Mouse (Mus musculus) intestine, postnatal 0 days (tissue): Measurements from ENCODE around the gene 4930524J08Rik. TPM values are rescaled to one million over a fixed set of nuclear protein-coding genes. Genes with fewer than 3 reads are reported as not detected.

Experiments
- ATAC-seq: fragments of 200-750 bp; cut with Nextera tagmentation; 2 replicates; pipeline ENCODE4 v1.8.0; 2017; ENCODE audit warnings: mild to moderate bottlenecking, moderate TSS enrichment, moderate library complexity
- H3K27ac ChIP-seq: fragments of 300-500 bp; sonication (generic); 2 replicates; pipeline ENCODE4 v1.5.1; 2014; ENCODE audit warnings: mild to moderate bottlenecking, low read depth, low read length, moderate library complexity
- H3K27me3 ChIP-seq: fragments of 300-500 bp; sonication (generic); replicated peaks from 2 replicates; pipeline ENCODE4 v1.6.1; 2014; ENCODE audit warnings: low read length, mixed read lengths; ENCODE audit not compliant: control insufficient read depth, insufficient read depth
- H3K36me3 ChIP-seq: fragments of 300-500 bp; sonication (generic); 2 replicates; pipeline ENCODE4 v1.6.1; 2014; ENCODE audit warnings: mild to moderate bottlenecking, moderate library complexity; ENCODE audit not compliant: control insufficient read depth, insufficient read depth
- H3K4me1 ChIP-seq: fragments of 300-500 bp; sonication (generic); replicated peaks from 2 replicates; pipeline ENCODE4 v1.6.1; 2014; ENCODE audit warnings: antibody characterized with exemption, low read length, mixed read lengths; ENCODE audit not compliant: control insufficient read depth, insufficient read depth
- H3K4me2 ChIP-seq: fragments of 300-500 bp; sonication (generic); replicated peaks from 2 replicates; pipeline ENCODE4 v1.6.1; 2014; ENCODE audit warnings: low read depth, mild to moderate bottlenecking, moderate library complexity
- H3K4me3 ChIP-seq: fragments of 300-500 bp; sonication (generic); 2 replicates; pipeline ENCODE4 v1.5.1; 2014; ENCODE audit warnings: low read depth, low read length
- H3K9ac ChIP-seq: fragments of 300-500 bp; sonication (generic); 2 replicates; pipeline ENCODE4 v1.6.1; 2014; ENCODE audit warnings: mild to moderate bottlenecking, low read depth, low read length
- H3K9me3 ChIP-seq: fragments of 300-500 bp; sonication (generic); 2 replicates; pipeline ENCODE4 v1.6.1; 2016; ENCODE audit warnings: mixed run types; ENCODE audit not compliant: control insufficient read depth
- CTCF ChIP-seq: sonication (generic); IDR thresholded peaks from 2 replicates; pipeline ENCODE4 v1.5.1; 2016; ENCODE audit warnings: low read depth, mild to moderate bottlenecking, control low read depth, antibody characterized with exemption, moderate library complexity
- WGBS: fragments of 180-500 bp; shearing (Covaris S2); extraction: QIAGEN DNeasy Blood & Tissue Kit; methylation state at CpG from one replicate; pipeline ENCODE4 v1.1.7; 2014; 5-methylcytosine and 5-hydroxymethylcytosine counted together
- polyA plus RNA-seq: library from polyadenylated mRNA; unstranded; fragments of >200 nt; fragmentation: Nextera tagmentation; extraction: Ambion mirVana; gene quantifications from 2 replicates; pipeline ENCODE4 v1.2.1, GENCODE M21; 2015

4930524J08Rik gene
- polyA plus RNA-seq, 1 experiment from 2014 or later = 1.5 TPM

DNA sequence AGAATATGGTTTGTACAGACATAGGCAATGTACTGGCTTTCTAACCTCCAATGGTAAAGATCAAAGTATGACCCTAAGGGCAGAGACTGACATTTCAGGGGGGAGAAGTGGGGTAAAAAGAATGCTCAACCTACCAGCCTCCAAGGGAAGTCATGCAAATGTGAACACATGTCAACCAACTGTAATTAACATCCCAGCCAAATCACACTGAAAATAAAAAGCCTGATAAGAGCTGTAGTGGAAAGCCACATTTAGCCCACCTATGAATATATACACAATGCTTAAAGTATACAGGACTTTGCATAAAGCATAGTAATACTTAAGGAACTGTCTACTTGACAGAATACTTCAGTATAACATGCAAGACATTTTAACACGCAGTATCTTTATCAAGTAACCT is 3.1 kb upstream of the 4930524J08Rik start:
- Histone ChIP-seq H3K4me2 (peak overlapping the region; percentile 72), H3K27me3 (no peaks in the 10 kb centered on the region), H3K36me3 (0 out of 2 replicates have a peak, but pooled peaks cover 6% of the 10 kb centered on the region), H3K27ac (no peak overlapping the region), H3K9ac (0 out of 2 replicates have a peak overlapping the region, but pooled peaks have one; percentile 18), H3K9me3 (no peaks in the 10 kb centered on the region), H3K4me3 (peak overlapping the region; percentile 98), H3K4me1 (peaks cover 9% of the 10 kb centered on the region)
- no peak for TF ChIP-seq CTCF
- ATAC-seq = no peak
- WGBS = 38% methylated on average over 1 of the region's 1 CpGs

DNA sequence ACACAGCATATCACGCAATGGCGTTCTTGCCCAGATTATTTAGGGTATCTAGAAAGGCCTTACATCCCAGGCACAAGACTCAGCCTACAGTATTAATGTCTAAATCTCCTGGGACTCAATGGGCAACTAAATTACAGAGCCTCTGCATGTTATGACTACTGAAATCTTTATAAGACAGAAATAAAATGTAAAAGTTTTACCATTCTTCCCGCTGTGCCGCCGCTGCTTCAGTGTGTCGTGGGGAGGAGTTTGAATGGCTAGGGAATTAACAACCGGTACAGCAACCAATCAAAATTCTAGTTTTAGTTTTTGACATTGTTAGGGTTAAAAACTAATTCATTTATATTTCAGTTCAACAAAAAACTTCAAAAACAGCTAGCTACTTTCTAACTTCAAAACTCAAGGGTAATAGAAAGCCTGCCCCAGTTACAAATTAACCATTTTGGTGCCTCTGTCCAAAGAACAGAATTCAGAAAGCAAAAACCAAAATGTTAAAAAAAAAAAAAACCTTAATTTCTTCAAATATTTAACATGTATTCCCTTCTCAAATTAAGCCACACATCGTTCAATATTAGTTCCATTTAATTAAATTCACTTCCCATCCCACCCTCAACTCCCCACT is 2.4 kb upstream of the 4930524J08Rik start:
- Histone ChIP-seq H3K27me3 (no peaks in the 10 kb centered on the region), H3K36me3 (0 out of 2 replicates have a peak, but pooled peaks cover 6% of the 10 kb centered on the region), H3K4me3 (peak overlapping the region; percentile 98), H3K9ac (peak overlapping the region; percentile 98; the same call in 1 of the 2 replicates), H3K27ac (no peak overlapping the region), H3K9me3 (no peaks in the 10 kb centered on the region), H3K4me2 (peak overlapping the region; percentile 72), H3K4me1 (peaks cover 9% of the 10 kb centered on the region)
- 3% methylated on average over 8 of the region's 8 CpGs for WGBS
- no peak for TF ChIP-seq CTCF
- ATAC-seq = no peak

- Histone ChIP-seq H3K36me3 (0 out of 2 replicates have a peak, but pooled peaks cover 6% of the 10 kb centered on the region), H3K4me3 (peak overlapping the region; percentile 98), H3K27ac (peak overlapping the region; percentile 99), H3K9me3 (no peaks in the 10 kb centered on the region), H3K4me1 (peaks cover 9% of the 10 kb centered on the region), H3K27me3 (no peaks in the 10 kb centered on the region), H3K4me2 (peak overlapping the region; percentile 72), H3K9ac (peak overlapping the region; percentile 98)
- no peak for TF ChIP-seq CTCF
- ATAC-seq = peak; percentile 51
- WGBS = 1% methylated on average over 45 of the region's 50 CpGs
These were observed 1.2 kb upstream of the 4930524J08Rik start for GRCm38 (mm10) chr5:99977516-99978301.

GRCm38 (mm10) chr5:99983452-99984061 is 4.7 kb downstream of the 4930524J08Rik start:
- WGBS = 85% methylated on average over 9 of the region's 9 CpGs
- no peaks in the 10 kb centered on the region for H3K4me1 ChIP-seq
- H3K9me3 ChIP-seq = no peaks in the 10 kb centered on the region
- no peak overlapping the region for H3K9ac ChIP-seq
- H3K4me3 ChIP-seq = no peak overlapping the region
- no peaks in the 10 kb centered on the region for H3K27me3 ChIP-seq
- no peaks in the 10 kb centered on the region for H3K36me3 ChIP-seq
- ATAC-seq = no peak
- H3K27ac ChIP-seq = no peak overlapping the region
- TF ChIP-seq CTCF = no peak
- H3K4me2 ChIP-seq = no peak overlapping the region

DNA sequence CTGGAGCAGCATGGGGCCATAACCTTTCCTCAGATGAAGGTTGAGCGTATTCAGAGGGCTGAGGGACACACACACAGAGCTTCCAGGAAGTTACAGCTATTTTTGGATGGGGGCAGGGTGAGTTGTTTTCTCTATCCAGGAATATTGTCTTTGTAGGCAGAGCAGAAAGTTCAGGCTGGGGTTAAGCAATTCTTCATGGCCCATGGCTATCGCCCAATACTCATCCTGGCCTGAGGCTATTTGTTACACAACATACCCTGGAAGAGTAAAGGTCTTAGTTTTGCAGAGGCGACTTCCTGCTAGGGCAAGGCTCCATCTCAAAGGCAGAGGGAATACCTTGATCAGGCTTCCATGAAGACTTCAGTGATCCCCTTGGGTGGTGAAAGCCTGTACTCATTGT is 15.3 kb downstream of the 4930524J08Rik start:
- no peaks in the 10 kb centered on the region for H3K9me3 ChIP-seq
- TF ChIP-seq CTCF = no peak
- H3K4me2 ChIP-seq = peak overlapping the region; percentile 3; the same call in 1 of the 2 replicates
- peak overlapping the region; percentile 35; the same call in 1 of the 2 replicates for H3K27ac ChIP-seq
- H3K4me3 ChIP-seq = no peak overlapping the region
- WGBS = 44% methylated on average over 3 of the region's 3 CpGs
- no peaks in the 10 kb centered on the region for H3K36me3 ChIP-seq
- no peaks in the 10 kb centered on the region for H3K27me3 ChIP-seq
- ATAC-seq = peak; percentile 85
- H3K9ac ChIP-seq = no peak overlapping the region
- no peaks in the 10 kb centered on the region for H3K4me1 ChIP-seq

DNA sequence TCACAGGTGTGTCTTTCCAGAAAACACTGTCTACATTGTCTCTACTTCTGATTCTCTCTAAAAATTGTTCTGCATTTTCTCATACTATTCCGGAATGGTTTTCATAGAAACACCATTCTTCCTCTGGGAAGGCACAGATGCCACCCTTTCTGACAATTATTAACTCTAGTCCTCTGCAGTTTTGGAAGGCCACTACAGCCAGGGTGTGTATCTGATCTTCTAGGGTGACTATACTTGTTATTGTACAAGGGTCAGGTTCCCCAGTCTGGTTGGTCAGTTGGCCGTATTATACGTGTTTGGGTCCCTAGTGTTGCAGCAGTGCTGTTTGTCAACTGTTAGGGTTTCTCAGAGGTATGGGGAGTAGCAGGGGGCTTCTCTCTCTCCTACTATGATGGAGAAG is 15.8 kb downstream of the 4930524J08Rik start:
- WGBS = 56% methylated on average over 3 of the region's 3 CpGs

More for the DNA sequence above, 15.8 kb downstream of the 4930524J08Rik start:
- no peak overlapping the region for H3K4me3 ChIP-seq
- no peak for TF ChIP-seq CTCF
- H3K9ac ChIP-seq = no peak overlapping the region
- no peaks in the 10 kb centered on the region for H3K27me3 ChIP-seq
- H3K4me1 ChIP-seq = no peaks in the 10 kb centered on the region
- peak overlapping the region; percentile 3; the same call in 1 of the 2 replicates for H3K4me2 ChIP-seq
- 0 out of 2 replicates have a peak, but pooled peaks have one; percentile 34 for ATAC-seq
- peak overlapping the region; percentile 35; the same call in 1 of the 2 replicates for H3K27ac ChIP-seq
- no peaks in the 10 kb centered on the region for H3K9me3 ChIP-seq
- no peaks in the 10 kb centered on the region for H3K36me3 ChIP-seq
